ENCODE assay signal across 14 mouse cellular contexts in the genomic region with DNA sequence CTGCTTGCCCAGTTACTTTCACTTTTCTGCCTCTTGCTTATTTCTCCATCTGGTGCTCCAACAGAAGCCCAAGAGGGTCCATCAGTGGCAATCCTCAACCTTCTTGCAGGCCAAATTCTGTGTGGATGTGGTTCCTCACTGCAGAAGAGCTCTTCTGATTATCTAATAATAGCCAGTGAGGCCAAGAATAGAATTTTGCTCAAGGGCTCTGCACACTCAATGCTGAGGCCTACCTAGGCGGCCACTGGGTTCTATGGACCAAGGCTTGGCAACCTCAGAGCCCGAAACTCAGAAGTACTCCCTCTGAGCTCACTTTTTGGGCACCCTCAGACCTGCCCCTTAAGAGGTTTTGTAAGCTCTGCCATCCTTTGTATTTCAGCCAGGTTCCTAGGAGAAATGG. TPM values are rescaled to one million over a fixed set of nuclear protein-coding genes. Genes with fewer than 3 reads are reported as not detected.
A peak's percentile ranks its signal among the peaks of the same experiment; 100 is the strongest.
DNase-seq lines count a peak whose midpoint lies in the region; ATAC-seq and TF ChIP-seq lines count a peak whose summit lies in the region.
"Had no signal": no experiment of that assay in that cellular context is flagged by ENCODE, and none has a peak within 500 bp of the region (broad histone marks: within the 10 kb centered on the region; RNA-seq: fewer than 3 reads in every experiment).

No protein-coding gene starts in this region.

- intact Hi-C loops in gastrocnemius, adult 2 months (cut with DNase I): no loop called here

- peak overlapping the region; percentile 98 for H3K27ac ChIP-seq in gastrocnemius, adult 2 months
- H3K27ac ChIP-seq in kidney, embryonic 15.5 days: peak overlapping the region; percentile 96
- H3K27ac ChIP-seq in limb, embryonic 10.5 days: peak overlapping the region; percentile 94
- no peak overlapping the region for H3K27ac ChIP-seq in stomach, embryonic 16.5 days (ENCODE audit: low read length)
- no peak overlapping the region for H3K27ac ChIP-seq in hindbrain, embryonic 12.5 days

- no peaks in the 10 kb centered on the region for H3K9me3 ChIP-seq in kidney, embryonic 15.5 days (replicated peaks)
- H3K9me3 ChIP-seq in limb, embryonic 10.5 days (replicated peaks): no peaks in the 10 kb centered on the region
- no peaks in the 10 kb centered on the region for H3K9me3 ChIP-seq in stomach, embryonic 16.5 days (replicated peaks; ENCODE audit: control insufficient read depth, low read length)
- H3K9me3 ChIP-seq in hindbrain, embryonic 12.5 days (replicated peaks): no peaks in the 10 kb centered on the region

- peak overlapping the region; percentile 80 for H3K9ac ChIP-seq in kidney, embryonic 15.5 days
- no peak overlapping the region for H3K9ac ChIP-seq in stomach, embryonic 16.5 days (ENCODE audit: low read length)
- H3K9ac ChIP-seq in hindbrain, embryonic 12.5 days: no peak overlapping the region

- peaks cover 85% of the 10 kb centered on the region for H3K4me1 ChIP-seq in kidney, embryonic 15.5 days
- H3K4me1 ChIP-seq in limb, embryonic 10.5 days: peaks cover 99% of the 10 kb centered on the region
- peaks cover 17% of the 10 kb centered on the region for H3K4me1 ChIP-seq in stomach, embryonic 16.5 days (ENCODE audit: control insufficient read depth, insufficient read depth, low read length)
- peaks cover 7% of the 10 kb centered on the region for H3K4me1 ChIP-seq in hindbrain, embryonic 12.5 days

- H3K4me3 ChIP-seq in gastrocnemius, adult 2 months: peak overlapping the region; percentile 74
- peak overlapping the region; percentile 58 for H3K4me3 ChIP-seq in kidney, embryonic 15.5 days (replicated peaks)
- H3K4me3 ChIP-seq in limb, embryonic 10.5 days: peak overlapping the region; percentile 56
- no peak overlapping the region for H3K4me3 ChIP-seq in stomach, embryonic 16.5 days (replicated peaks; ENCODE audit: low read length)
- no peak overlapping the region for H3K4me3 ChIP-seq in hindbrain, embryonic 12.5 days

- DNase-seq in gastrocnemius, adult 2 months: peak; percentile 47
- no peak for DNase-seq in gastrocnemius, adult 18-20 months (ENCODE audit: low spot score)
- no peak for DNase-seq in kidney, adult 9 months
- DNase-seq in limb, embryonic 10.5 days (ENCODE audit: low spot score): no peak
- DNase-seq in right cerebral cortex, postnatal 25 days: no peak
- DNase-seq: lung, postnatal 4 days; midbrain, embryonic 14.5 days had no signal

- 21% methylated on average over 2 of the region's 2 CpGs for WGBS in kidney, embryonic 15.5 days
- WGBS in limb, embryonic 10.5 days: 40% methylated on average over 2 of the region's 2 CpGs
- WGBS in stomach, embryonic 16.5 days: 51% methylated on average over 2 of the region's 2 CpGs
- WGBS in hindbrain, embryonic 12.5 days: 10% methylated on average over 2 of the region's 2 CpGs

- TF ChIP-seq CTCF in gastrocnemius, adult 2 months (IDR thresholded peaks at IDR 0.05): no peak

- peaks cover 69% of the 10 kb centered on the region for H3K27me3 ChIP-seq in kidney, embryonic 15.5 days
- peaks cover 99% of the 10 kb centered on the region for H3K27me3 ChIP-seq in limb, embryonic 10.5 days (ENCODE audit: low read depth, poor library complexity, severe bottlenecking)
- peaks cover 97% of the 10 kb centered on the region for H3K27me3 ChIP-seq in stomach, embryonic 16.5 days (ENCODE audit: control insufficient read depth, insufficient read depth, low read length)
- H3K27me3 ChIP-seq in hindbrain, embryonic 12.5 days: peaks cover 99% of the 10 kb centered on the region

- H3K4me2 ChIP-seq in kidney, embryonic 15.5 days: peak overlapping the region; percentile 78
- H3K4me2 ChIP-seq in stomach, embryonic 16.5 days (ENCODE audit: low read depth, low read length): peak overlapping the region; percentile 70; the same call in 1 of the 2 replicates
- H3K4me2 ChIP-seq in hindbrain, embryonic 12.5 days (replicated peaks): no peak overlapping the region

- ATAC-seq in kidney, embryonic 15.5 days (replicated peaks; ENCODE audit: low FRiP score): no peak
- ATAC-seq in stomach, embryonic 16.5 days (ENCODE audit: insufficient read depth, low FRiP score): no peak
- no peak for ATAC-seq in hindbrain, embryonic 12.5 days (ENCODE audit: low FRiP score)
- ATAC-seq: forebrain, embryonic 14.5 days had no signal

- no peaks in the 10 kb centered on the region for H3K36me3 ChIP-seq in kidney, embryonic 15.5 days
- H3K36me3 ChIP-seq in limb, embryonic 10.5 days: no peaks in the 10 kb centered on the region
- no peaks in the 10 kb centered on the region for H3K36me3 ChIP-seq in stomach, embryonic 16.5 days (ENCODE audit: control insufficient read depth, insufficient read depth, low read length)
- no peaks in the 10 kb centered on the region for H3K36me3 ChIP-seq in hindbrain, embryonic 12.5 days

RNA-seq across cellular contexts. Expression of gene Hoxc6, which starts 3.3 kb away (rescaled TPM):
- total RNA-seq in gastrocnemius, adult 2 months (2021): 1 to 10 TPM; 8.1 to 8.6 TPM
- 1 to 10 TPM; 5.3 to 5.8 TPM for total RNA-seq in gastrocnemius, adult 18-20 months (2021)
- 10.9 and 11.0 TPM in 2 replicates for polyA plus RNA-seq in kidney, embryonic 15.5 days (2015; fragmentation: Nextera tagmentation; extraction: Ambion mirVana)
- polyA plus RNA-seq in limb, embryonic 10.5 days (2016; fragmentation: Nextera tagmentation; extraction: Ambion mirVana): 10.1 and 10.2 TPM in 2 replicates
- 3.3 and 3.8 TPM in 2 replicates for polyA plus RNA-seq in stomach, embryonic 16.5 days (2015; fragmentation: Nextera tagmentation; extraction: Ambion mirVana)
- polyA plus RNA-seq in hindbrain, embryonic 12.5 days (2016; fragmentation: Nextera tagmentation; extraction: Ambion mirVana): 2.1 and 2.3 TPM in 2 replicates
- total RNA-seq: left cerebral cortex, adult 18-20 months had no signal
- polyA plus RNA-seq: forebrain, embryonic 14.5 days; liver, embryonic 16.5 days; midbrain, embryonic 14.5 days had no signal

RNA-seq across cellular contexts. Expression of gene Hoxc8, which starts 11.0 kb away (rescaled TPM):
- total RNA-seq in gastrocnemius, adult 2 months (2021): 1 to 10 TPM; 1.0 to 2.8 TPM
- 1 to 10 TPM; 1.3 to 1.9 TPM for total RNA-seq in gastrocnemius, adult 18-20 months (2021)
- 8.7 and 11.1 TPM in 2 replicates for polyA plus RNA-seq in kidney, embryonic 15.5 days (2015; fragmentation: Nextera tagmentation; extraction: Ambion mirVana)
- polyA plus RNA-seq in limb, embryonic 10.5 days (2016; fragmentation: Nextera tagmentation; extraction: Ambion mirVana): 5.1 and 6.0 TPM in 2 replicates
- polyA plus RNA-seq in stomach, embryonic 16.5 days (2015; fragmentation: Nextera tagmentation; extraction: Ambion mirVana): 2.0 and 2.5 TPM in 2 replicates
- not detected in 2 replicates for polyA plus RNA-seq in hindbrain, embryonic 12.5 days (2016; fragmentation: Nextera tagmentation; extraction: Ambion mirVana)
- total RNA-seq: left cerebral cortex, adult 18-20 months had no signal
- polyA plus RNA-seq: embryonic facial prominence, embryonic 14.5 days; forebrain, embryonic 14.5 days; liver, embryonic 16.5 days; midbrain, embryonic 14.5 days had no signal

RNA-seq across cellular contexts. Expression of gene Hoxc4, which starts 17.4 kb away (rescaled TPM):
- total RNA-seq in gastrocnemius, adult 2 months (2021): 1 to 10 TPM; 4.3 to 4.6 TPM
- total RNA-seq in gastrocnemius, adult 18-20 months (2021): 1 to 10 TPM; 3.8 to 5.3 TPM
- polyA plus RNA-seq in kidney, embryonic 15.5 days (2015; fragmentation: Nextera tagmentation; extraction: Ambion mirVana): 7.9 and 10.2 TPM in 2 replicates
- polyA plus RNA-seq in limb, embryonic 10.5 days (2016; fragmentation: Nextera tagmentation; extraction: Ambion mirVana): 9.1 and 9.8 TPM in 2 replicates
- polyA plus RNA-seq in stomach, embryonic 16.5 days (2015; fragmentation: Nextera tagmentation; extraction: Ambion mirVana): 19.0 and 20.0 TPM in 2 replicates
- polyA plus RNA-seq in hindbrain, embryonic 12.5 days (2016; fragmentation: Nextera tagmentation; extraction: Ambion mirVana): 34.5 and 59.6 TPM in 2 replicates
- total RNA-seq: left cerebral cortex, adult 18-20 months had no signal
- polyA plus RNA-seq: forebrain, embryonic 14.5 days; midbrain, embryonic 14.5 days had no signal

RNA-seq across cellular contexts. Expression of gene Hoxc9, which starts 25.1 kb away (rescaled TPM):
- total RNA-seq in gastrocnemius, adult 2 months (2021): 1 to 10 TPM; 6.7 to 8.3 TPM
- total RNA-seq in gastrocnemius, adult 18-20 months (2021): 1 to 10 TPM; 6.8 to 7.4 TPM
- 10.0 and 10.7 TPM in 2 replicates for polyA plus RNA-seq in kidney, embryonic 15.5 days (2015; fragmentation: Nextera tagmentation; extraction: Ambion mirVana)
- 4.4 and 6.9 TPM in 2 replicates for polyA plus RNA-seq in limb, embryonic 10.5 days (2016; fragmentation: Nextera tagmentation; extraction: Ambion mirVana)
- not detected in 2 replicates for polyA plus RNA-seq in stomach, embryonic 16.5 days (2015; fragmentation: Nextera tagmentation; extraction: Ambion mirVana)
- not detected in 2 replicates for polyA plus RNA-seq in hindbrain, embryonic 12.5 days (2016; fragmentation: Nextera tagmentation; extraction: Ambion mirVana)
- total RNA-seq: left cerebral cortex, adult 18-20 months had no signal
- polyA plus RNA-seq: embryonic facial prominence, embryonic 14.5 days; forebrain, embryonic 14.5 days; liver, embryonic 16.5 days; midbrain, embryonic 14.5 days had no signal

RNA-seq across cellular contexts. Expression of gene Hoxc5, which starts 34.1 kb away (rescaled TPM):
- total RNA-seq in gastrocnemius, adult 2 months (2021): 1 to 10 TPM; 2.7 to 2.9 TPM
- total RNA-seq in gastrocnemius, adult 18-20 months (2021): 1 to 10 TPM; 1.5 to 2.1 TPM
- 3.6 and 4.8 TPM in 2 replicates for polyA plus RNA-seq in kidney, embryonic 15.5 days (2015; fragmentation: Nextera tagmentation; extraction: Ambion mirVana)
- 10.6 and 12.7 TPM in 2 replicates for polyA plus RNA-seq in limb, embryonic 10.5 days (2016; fragmentation: Nextera tagmentation; extraction: Ambion mirVana)
- polyA plus RNA-seq in stomach, embryonic 16.5 days (2015; fragmentation: Nextera tagmentation; extraction: Ambion mirVana): 17.5 and 19.4 TPM in 2 replicates
- 20.2 and 37.0 TPM in 2 replicates for polyA plus RNA-seq in hindbrain, embryonic 12.5 days (2016; fragmentation: Nextera tagmentation; extraction: Ambion mirVana)
- total RNA-seq: left cerebral cortex, adult 18-20 months had no signal
- polyA plus RNA-seq: forebrain, embryonic 14.5 days had no signal

Comparison
In these comparisons a context has a peak if more than half of its experiments do, and no peak if none do; other contexts are left out.
1. H3K27ac ChIP-seq: peak in gastrocnemius, adult 2 months (single experiment), kidney, embryonic 15.5 days (single experiment) and limb, embryonic 10.5 days (single experiment); none in stomach, embryonic 16.5 days (single experiment) and hindbrain, embryonic 12.5 days (single experiment).
2. H3K4me3 ChIP-seq: peak in gastrocnemius, adult 2 months (single experiment), kidney, embryonic 15.5 days (single experiment) and limb, embryonic 10.5 days (single experiment); none in stomach, embryonic 16.5 days (single experiment) and hindbrain, embryonic 12.5 days (single experiment).